Mouse (Mus musculus) layer of hippocampus, adult 2 months (tissue): Measurements from ENCODE around the gene Mfap5. TPM values are rescaled to one million over a fixed set of nuclear protein-coding genes. Genes with fewer than 3 reads are reported as not detected.
"Not testable (repeated sequence)": the region's sequence is repeated elsewhere in the genome, so short reads cannot be mapped to it uniquely, and the experiment has no call there.

Experiments used
- DNase-seq, 2 experiments: peaks; one replicate each; pipeline ENCODE4 v3.0.0; 2022; ENCODE audit warnings: low spot score in 2 of 2
- H3K27ac ChIP-seq: fragments of 200-600 bp; 2 replicates; pipeline ENCODE4 v1.8.1; 2022
- H3K4me3 ChIP-seq: fragments of 200-600 bp; 2 replicates; pipeline ENCODE4 v1.8.1; 2022; ENCODE audit warnings: mild to moderate bottlenecking
- CTCF ChIP-seq: fragments of 200-600 bp; conservative IDR thresholded peaks from 2 replicates; pipeline ENCODE4 v1.8.1; 2022; ENCODE audit warnings: antibody characterized with exemption, mild to moderate bottlenecking, moderate library complexity
- long read RNA-seq, 2 experiments: library from polyadenylated mRNA; stranded (forward); transcript quantifications; one replicate each; pipeline ENCODE4 v2.0.0; 2021; ENCODE audit warnings: borderline mapping rate in 2 of 2
- total RNA-seq, 2 experiments: library from RNA; stranded (reverse); gene quantifications; 2 replicates each; pipeline ENCODE4 v1.2.3; 2021

Mfap5 gene
- total RNA-seq: not detected
- long read RNA-seq, experiment 1: 0 reads
- long read RNA-seq, experiment 2, partial matches to known transcripts: 0 of 1 reads
- long read RNA-seq, experiment 2, other reads (novel, unspliced or antisense): 1 of 1 reads

DNA sequence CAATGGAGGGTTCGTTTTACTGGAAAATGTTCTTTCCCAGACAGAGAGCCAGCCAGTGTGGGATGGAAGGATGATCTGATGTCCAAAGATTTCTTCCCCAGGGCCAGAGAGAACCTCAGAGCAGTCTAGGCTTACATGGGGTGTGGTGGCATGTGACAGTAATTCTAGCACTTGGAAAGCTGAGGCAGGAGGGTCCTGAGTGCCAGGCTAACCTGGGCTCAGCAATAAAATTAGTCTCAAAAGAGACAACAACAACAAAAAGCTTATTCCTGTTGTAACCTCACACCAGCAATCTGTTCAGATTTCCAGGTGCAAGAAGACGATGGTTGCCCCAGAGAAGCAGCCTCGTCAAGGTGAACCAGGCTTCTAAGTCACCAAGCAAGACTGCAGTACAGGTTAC lies at the start of gene Mfap5:
Gene Mfap5 (plus strand): TSS at position 301 of the 400 bp plus-strand sequence.
- Histone ChIP-seq H3K4me3 (no peak within 1 kb of the TSS), H3K27ac (no peak within 1 kb of the TSS)
- no peak for DNase-seq
- TF ChIP-seq CTCF: no peak

DNA sequence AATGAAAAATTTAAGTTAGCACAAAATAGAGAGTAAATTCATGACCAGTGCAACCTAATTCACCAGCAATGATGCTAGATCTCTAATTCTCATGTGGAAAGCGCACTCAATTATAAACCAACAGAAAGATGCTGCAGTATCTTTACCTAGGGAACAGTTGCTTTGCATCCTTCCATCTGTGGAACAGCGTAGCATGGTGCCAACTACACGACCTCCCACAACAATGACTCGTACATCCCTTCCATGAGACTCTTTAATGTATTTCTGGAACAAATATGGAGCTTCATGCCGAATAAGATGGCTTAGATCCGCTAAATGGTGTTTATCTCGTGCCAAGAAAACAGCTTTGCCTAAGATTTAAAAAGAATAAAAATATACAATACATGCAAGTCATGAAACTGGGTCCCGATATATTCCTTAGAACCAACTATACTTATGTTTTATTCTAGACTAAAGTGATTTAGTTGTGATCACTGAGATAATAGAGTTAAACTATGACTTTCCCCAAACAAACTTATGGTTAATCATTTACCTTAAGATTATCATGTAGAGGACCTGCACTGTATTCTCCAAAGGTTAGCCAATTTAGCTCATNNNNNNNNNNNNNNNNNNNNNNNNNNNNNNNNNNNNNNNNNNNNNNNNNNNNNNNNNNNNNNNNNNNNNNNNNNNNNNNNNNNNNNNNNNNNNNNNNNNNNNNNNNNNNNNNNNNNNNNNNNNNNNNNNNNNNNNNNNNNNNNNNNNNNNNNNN lies 46.5 kb upstream of the Mfap5 start:
- H3K27ac ChIP-seq: no peak overlapping the region
- H3K4me3 ChIP-seq: no peak overlapping the region
- no peak for DNase-seq
- no peak for TF ChIP-seq CTCF

GRCm38 (mm10) chr6:122466092-122466713 lies 39.4 kb upstream of the Mfap5 start:
- no peak overlapping the region for H3K27ac ChIP-seq
- no peak overlapping the region for H3K4me3 ChIP-seq
- peak in 1 of 2 experiments; percentile 4 for DNase-seq
- no peak for TF ChIP-seq CTCF

GRCm38 (mm10) chr6:122469030-122469640 lies 36.5 kb upstream of the Mfap5 start:
- TF ChIP-seq CTCF: no peak
- DNase-seq: no peak

GRCm38 (mm10) chr6:122470240-122470639 lies 35.4 kb upstream of the Mfap5 start:
- TF ChIP-seq CTCF: no peak
- Histone ChIP-seq H3K4me3 (no peak overlapping the region), H3K27ac (no peak overlapping the region)
- DNase-seq: no peak

More at GRCm38 (mm10) chr6:122469030-122469640, 36.5 kb upstream of the Mfap5 start:
- H3K4me3 ChIP-seq: no peak overlapping the region
- no peak overlapping the region for H3K27ac ChIP-seq

- not testable (repeated sequence) for DNase-seq, H3K27ac ChIP-seq, H3K4me3 ChIP-seq
These were observed 34.2 kb upstream of the Mfap5 start for GRCm38 (mm10) chr6:122471461-122471860.

DNA sequence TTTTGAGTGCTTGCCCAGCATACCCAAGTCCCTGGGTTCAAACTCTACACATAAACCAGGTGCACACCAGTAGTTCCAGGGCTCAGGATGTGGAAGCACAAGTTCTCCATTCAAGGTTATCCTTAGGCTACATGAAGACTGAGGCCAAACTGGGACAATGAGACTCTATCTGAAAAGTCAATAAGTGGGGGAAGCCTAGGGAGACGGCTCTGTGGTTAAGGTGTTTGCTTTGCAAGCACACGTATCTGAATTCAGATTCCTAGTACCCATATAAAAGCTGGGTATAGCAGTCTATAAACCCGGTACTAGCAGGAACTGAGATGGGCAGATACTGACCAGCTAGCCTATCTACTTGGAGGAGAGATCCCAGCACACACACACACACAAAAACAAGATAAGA lies 27.6 kb upstream of the Mfap5 start:
- no peak overlapping the region for H3K4me3 ChIP-seq
- no peak for DNase-seq
- no peak overlapping the region for H3K27ac ChIP-seq
- no peak for TF ChIP-seq CTCF

- DNase-seq: no peak
- Histone ChIP-seq H3K4me3 (peak overlapping the region; percentile 69), H3K27ac (no peak overlapping the region)
- TF ChIP-seq CTCF: no peak
These were observed 20.0 kb upstream of the Mfap5 start for GRCm38 (mm10) chr6:122485401-122486296.

DNA sequence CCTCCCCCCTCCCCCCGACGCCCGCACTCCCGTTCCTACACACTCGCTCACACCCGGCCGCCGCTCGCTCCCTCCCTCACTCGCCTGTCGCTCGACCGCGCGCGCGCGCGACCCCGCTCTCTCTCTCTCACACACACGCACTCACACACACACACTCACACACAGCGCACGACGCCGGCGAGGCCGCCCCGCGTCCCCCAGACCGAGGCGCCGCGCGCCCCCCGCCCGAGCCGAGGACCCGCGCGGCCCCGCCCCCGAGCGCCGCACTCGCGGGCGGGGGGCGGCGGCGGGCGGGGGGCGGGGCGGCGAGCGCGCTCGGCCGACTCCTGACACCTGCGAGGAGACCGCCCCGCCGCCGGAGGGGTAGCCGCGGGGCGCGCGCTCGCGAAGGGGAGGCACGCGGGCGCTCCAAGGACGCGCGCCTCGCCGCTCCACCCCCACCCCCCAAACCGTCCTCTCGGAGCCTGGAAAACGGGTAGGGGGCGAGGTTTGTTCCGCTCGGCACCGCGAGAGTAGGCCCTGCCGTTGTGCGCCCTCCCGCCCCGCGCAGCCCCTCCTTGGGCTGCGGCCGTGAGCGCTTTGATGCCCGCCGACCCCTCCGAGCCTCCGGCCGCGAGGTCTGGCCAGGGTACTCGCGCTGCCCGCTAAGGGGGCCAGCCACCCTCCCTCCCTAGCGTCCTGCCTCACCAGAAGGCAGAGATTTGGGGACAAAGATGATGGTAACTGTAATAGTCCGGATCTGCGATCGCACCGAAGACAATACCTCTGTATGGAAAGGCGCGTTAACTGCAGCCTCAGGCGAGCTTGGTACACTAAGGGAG lies 19.1 kb upstream of the Mfap5 start:
- no peak for TF ChIP-seq CTCF
- H3K27ac ChIP-seq: peak overlapping the region; percentile 75
- peak in 1 of 2 experiments; percentile 52 for DNase-seq
- H3K4me3 ChIP-seq: peak overlapping the region; percentile 69

DNA sequence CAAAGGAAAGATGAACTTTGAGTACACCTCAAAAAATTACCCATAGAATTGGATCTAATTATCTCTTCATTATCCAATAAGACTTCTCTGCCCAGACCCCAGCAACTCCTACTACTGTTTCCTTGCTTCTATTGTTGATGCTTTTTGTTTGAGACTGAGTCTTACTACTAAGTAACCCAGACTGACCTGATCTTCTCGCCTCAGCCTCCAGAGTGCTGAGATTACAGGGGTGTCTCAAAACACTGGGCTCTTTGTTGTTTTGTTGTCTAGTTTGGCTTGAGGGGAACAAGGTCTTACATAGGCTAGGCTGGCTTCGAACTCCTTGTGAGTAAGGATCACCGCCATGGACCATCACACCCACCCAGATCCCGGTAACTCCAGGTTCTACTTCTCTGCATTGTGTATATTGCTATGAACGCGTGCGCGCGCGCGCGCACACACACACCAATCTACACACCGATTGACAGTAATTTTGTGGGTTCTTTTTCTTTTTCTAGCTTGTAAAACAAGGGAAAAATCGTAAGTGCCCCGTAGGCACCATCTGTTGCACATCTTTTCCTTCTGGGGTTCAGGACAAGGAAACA lies 14.6 kb upstream of the Mfap5 start:
- no peak for DNase-seq
- peak overlapping the region; percentile 77 for H3K27ac ChIP-seq
- TF ChIP-seq CTCF: no peak
- peak overlapping the region; percentile 54 for H3K4me3 ChIP-seq

GRCm38 (mm10) chr6:122491557-122491956 lies 14.1 kb upstream of the Mfap5 start:
- no peak for TF ChIP-seq CTCF
- peak overlapping the region; percentile 77 for H3K27ac ChIP-seq
- peak overlapping the region; percentile 54 for H3K4me3 ChIP-seq
- DNase-seq: peak; percentile 42 to 63
